Mouse (Mus musculus) megakaryocyte progenitor cell, adult 5-6 weeks (primary cell): Measurements from ENCODE around the gene Pik3r5. TPM values are rescaled to one million over a fixed set of nuclear protein-coding genes. Genes with fewer than 3 reads are reported as not detected.
A peak's percentile ranks its signal among the peaks of the same experiment; 100 is the strongest.

Source experiments
- ATAC-seq: replicated peaks from 2 replicates; pipeline ENCODE4 v1.8.0; 2016; ENCODE audit warnings: mild to moderate bottlenecking, moderate TSS enrichment, inconsistent platforms; ENCODE audit not compliant: poor library complexity
- total RNA-seq, 2 experiments: library from RNA; stranded (forward) in 1 of 2; stranded (reverse) in 1 of 2; fragments of 157-497, 149-512 nt in 1 of 2; fragments of 200-1000 nt in 1 of 2; gene quantifications; 2 replicates each; pipeline versions ENCODE4 v1.2.3 to v1.2.4; 2015 to 2017

Pik3r5 gene
- total RNA-seq, 2 experiments from 2014 or later, result 7.0 to 12.8 TPM

DNA sequence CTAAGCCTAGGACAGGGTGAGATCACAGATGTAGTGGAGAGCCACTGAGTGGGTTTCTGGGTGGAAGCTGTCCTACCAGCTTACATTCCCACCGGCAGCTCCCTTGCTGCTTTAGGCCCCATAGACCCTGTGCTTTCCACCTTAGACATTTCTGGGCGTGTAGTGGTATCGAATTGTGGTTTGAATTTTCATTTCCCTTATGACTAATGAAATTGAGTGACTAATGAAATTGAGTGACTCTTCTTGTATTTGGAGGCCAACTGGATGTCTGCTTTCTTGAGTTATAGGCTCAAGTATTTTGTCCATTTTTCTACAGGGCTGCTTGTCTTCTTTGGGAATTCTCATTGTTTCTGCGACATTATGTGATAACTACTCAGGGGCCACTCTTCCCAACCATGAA is 14.6 kb downstream of the Pik3r5 start:
- ATAC-seq, result no peak

DNA sequence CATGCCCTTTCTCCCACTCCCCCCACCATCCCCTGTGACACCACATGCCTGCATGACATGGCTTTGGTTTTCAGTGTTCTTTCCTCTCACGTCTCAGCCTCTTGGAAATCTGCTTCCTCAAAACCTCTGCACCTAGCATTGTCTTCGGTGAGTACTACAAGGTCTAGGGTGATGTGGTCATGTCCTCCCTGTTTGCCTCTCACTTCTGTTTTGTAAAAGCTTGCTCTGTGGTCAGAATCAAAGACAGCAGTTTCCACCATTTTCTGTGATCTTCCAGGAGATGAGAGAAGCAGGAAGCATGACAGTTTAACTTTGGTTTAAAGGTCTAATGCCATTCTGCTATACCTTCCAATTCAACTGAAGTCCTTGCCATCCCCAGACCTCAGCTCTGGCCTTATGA is 15.3 kb downstream of the Pik3r5 start:
- no peak for ATAC-seq

DNA sequence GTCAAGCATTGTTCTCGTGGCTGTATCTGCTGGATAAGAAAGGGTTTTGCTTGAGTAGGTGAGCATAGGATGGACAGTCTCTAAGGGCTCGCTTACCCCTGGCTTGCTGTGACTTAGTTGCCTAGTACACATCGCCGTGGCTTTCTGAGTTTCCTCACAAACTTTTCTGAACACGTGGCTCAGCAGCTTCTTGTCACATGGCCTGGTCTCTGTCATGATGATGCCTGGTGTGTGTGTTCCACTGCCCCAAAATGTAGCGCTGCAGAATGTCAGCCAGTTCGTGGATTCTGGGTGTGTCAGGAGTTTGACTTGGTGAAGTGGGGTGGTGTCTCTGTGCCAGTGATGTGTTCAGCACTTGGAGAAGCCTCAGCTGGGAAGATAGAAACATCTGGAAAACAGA is 16.4 kb downstream of the Pik3r5 start:
- no peak for ATAC-seq

DNA sequence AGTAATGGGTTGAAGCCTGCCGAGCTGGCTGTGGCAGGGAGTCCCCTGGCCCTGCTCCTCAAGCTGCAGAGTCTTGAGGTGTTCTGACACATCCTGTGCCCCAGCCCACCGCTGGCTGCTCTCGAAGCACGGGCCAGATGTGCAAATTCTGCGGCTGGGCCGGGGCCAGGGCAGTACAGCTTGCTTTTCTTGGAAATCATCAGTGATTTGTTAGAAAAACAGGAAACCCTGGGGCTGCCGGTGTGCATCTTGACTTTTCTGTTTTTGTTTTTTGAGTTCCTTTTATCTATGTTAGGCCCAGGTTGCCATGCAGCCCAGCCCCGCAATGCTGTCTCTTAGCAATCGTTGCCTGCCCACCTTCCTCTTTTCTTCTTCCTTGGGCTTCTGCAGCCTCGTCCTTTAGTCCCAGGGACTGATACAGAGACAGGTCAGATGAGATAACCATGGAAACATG is 19.4 kb downstream of the Pik3r5 start:
- ATAC-seq, result peak; percentile 46; the same call in 1 of the 2 replicates

DNA sequence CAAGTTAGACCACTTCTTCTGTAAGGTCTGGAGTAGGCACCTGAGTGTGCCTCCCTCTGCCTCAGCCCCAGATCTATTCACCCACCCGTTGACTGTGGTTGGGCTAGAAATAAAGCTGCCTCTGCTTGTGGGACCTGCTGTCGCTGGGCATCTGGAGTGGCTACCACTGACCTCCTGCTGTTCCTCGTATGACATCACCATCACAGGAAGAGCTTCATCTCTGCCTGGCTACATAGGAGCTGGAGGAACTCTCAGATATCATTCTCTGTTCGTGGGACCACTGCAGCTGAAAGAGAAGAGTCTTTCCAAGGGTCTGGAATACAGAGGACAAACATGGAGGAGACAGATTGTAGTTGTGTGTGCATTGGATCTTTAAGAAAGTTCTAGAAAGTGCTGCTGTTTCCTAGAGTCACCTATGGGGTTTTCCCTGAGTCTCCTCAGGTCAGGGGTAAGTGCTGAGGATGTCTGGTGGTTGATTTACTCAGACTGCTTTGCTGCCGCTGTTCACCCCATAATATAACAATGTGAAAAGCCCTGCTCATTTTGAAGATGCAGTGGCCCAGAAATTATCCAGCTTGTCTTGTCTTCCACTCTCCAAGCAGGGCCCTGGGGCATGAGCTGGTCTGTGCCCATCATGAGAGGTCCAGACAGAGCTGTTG is 20.0 kb downstream of the Pik3r5 start:
- ATAC-seq, result no peak

DNA sequence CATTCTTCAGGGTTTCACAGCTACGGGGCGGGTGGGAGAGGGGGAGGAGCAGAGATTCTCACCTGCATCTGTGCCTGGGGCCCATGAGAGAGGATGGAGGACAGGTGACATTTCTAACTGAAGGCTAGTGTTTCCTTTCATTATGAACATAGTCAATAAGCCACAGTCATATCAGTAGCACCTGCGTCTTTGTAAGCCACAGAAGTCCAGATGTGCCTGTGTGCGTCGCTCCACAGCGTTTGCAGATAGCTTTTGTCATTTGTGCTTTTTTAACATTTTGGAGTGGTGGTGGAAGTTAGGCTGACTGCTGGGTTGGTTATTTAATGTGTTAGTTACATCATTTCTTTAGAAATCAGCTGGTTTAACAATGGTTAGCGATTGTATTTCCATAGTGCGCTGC is 20.8 kb downstream of the Pik3r5 start:
- ATAC-seq, result no peak

DNA sequence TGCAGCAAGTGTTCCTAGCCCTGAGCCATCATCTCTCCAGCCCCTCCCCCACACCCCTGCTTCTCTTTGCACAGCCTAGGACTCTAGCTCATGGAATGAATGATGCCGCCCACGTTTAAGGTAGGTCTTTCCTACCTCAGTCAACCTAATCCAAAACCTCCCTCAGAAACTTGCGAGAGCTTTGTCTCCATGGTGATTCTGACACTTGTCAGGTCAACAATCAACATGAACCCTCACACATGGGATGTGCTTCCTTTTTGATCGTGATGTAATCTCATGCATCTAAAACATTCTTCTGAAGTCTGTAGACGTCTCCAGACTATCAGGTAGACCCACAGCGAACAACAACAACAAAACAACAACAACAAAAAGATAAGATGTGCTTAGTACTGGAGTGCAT is 21.4 kb downstream of the Pik3r5 start:
- no peak for ATAC-seq

DNA sequence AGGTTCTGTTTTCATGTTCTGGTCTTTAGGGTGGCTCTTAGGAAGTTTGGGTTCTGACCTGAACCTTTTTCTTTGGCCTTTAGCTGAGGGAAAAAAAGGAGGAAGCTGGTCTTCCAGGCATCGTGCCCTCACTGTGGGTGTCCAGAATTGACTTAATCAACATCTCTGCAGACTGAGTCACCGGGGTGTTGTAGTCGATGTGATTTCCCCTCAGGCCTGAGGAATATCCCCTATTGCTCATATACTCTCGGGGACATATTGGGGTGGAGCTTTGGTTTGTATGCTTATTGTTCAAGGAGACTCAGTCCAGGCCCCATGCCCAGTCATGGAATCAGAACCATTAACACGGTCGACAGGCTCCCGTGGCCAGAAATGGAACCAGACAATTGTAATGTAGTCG is 26.2 kb downstream of the Pik3r5 start:
- ATAC-seq, result no peak

DNA sequence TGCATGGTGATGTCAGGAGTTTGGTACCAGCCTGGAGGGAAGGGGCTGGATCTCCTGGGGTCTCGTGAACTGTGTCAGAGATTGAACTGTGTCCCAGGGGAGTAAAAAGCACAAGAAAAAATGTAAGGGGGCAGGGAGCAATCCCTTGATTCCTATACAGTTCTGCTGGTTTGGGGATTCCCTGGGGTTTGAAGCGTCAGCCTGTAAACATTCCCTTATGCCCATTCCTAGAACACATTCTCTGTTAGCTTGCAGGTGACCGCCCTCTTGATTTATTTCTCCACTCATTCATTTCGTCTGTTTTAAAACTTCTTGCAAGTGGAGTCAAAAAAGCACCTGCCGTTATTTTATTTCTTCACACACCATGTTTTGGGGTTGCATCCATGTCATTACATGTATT is 27.1 kb downstream of the Pik3r5 start:
- ATAC-seq, result no peak

DNA sequence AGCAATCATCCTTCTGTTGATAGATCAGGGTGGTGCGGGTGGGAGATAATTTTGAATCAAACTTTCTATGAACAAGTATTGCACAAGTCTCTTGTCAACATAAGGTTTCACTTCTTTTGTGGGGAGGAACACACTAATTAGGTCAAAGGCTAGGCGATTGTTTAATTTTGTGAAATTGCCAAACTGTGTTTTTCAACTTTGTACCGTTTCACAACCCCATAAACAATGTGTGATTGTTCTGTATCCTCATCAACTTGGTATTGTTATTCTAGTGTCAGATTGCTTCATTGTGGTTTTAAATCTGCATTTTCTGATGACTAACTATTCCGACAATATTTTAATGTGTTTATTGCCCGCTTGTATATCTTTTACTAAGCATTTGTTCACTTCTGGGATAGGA is 27.6 kb downstream of the Pik3r5 start:
- ATAC-seq, result no peak

DNA sequence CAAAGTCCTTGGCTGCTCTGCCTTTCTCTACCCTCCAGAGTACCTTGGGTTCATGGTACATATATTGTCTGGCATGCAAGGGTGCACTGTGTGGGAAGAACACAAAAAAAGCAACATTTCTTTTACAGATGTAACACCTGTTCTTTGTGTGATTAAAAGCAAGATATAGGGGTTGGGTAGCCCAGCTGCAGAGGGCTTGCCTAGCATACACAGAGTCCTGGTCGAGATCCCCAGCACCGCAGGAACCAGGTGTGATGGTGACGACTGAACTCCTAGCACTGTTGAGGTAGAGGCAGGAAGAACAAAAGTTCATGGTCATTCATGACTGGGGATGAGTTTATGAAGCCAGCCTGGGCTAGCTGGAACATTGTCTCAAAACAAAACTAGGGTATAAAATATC is 30.8 kb downstream of the Pik3r5 start:
- ATAC-seq, result no peak

DNA sequence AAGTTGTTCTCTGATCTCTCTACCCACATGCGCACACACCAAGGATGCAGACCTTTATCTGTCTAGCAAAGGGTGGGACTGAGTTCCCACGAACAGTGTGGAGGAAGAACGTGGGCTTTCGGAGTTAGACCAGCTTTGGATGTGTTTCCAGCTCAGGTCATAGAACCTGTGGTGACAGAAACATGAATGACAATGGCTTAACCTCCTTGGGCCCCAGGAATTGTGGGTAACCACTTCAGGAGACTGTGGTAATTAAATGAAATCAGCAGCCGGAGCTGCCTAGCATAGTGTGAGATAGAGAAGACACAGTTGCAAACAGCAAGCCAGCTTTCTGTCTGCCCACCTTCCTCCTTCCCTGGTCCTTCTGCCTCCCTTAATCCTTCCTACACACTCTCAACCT is 32.3 kb downstream of the Pik3r5 start:
- no peak for ATAC-seq

DNA sequence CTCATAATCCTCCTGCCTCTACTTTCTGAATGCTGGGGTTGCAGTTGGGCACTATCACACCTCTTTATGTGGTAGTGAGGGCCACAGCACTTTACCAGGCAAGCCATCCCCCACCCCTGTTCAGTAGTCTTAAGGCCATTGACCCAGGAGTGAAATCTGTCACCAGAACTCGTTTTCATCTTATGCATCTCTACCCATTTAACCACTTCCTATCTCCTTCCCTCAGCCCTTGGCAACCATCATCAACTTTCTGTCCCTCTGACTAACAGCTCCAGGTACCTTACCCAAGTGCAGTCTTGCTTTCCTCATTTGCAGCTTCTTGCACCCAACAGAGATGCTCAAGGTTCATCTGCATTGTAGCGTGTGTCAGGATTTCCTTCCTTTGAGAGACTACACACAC is 33.2 kb downstream of the Pik3r5 start:
- ATAC-seq, result no peak

DNA sequence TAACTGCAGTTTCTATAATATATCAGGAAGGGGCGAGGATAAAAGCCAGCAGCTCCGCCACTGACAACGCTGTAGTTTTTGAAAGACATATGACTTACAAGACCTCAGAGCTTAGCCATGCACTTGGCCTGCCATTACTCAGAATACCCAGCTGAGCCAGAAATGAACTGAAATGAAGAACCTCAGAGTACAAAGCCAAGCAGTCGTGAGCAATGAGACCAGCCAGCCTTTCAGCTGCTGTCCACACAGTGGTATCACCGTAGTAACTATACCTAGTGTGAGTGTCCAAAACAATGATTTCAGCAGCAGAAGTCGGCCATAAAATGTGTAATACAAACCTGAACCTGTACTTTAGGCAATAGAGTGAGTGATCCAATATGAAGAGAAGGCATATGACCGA is 35.5 kb downstream of the Pik3r5 start:
- no peak for ATAC-seq

DNA sequence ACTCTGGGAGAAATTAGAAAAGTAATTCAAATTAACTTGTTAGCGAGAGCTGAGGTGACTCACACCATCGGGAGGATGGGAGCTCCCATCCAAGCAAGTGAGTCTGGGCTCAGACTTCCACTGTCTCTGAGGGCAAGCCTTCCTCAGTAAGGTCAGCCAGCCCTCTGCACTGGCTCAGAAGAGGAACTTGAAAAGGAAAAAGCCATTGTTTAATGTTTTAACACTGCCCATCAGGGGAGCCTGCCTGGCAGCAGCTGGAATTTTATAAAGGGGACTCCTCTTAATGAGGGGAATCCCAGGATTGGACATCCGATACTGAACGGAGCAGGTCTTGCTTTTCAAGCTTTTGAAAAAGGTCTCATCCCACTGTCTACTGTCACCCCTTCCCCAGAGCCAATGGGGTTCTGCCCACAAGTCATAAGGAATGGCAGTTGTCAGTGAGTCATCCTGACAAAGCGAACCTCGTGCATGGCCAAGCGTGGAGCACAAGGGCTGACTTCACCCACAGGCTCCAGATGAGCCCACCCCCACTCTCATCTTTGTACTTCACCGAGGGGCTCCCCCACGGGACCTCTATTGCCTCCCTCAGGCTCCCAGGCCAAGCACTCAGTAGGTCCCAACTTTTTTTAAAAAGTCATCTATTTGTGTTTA is 36.2 kb downstream of the Pik3r5 start:
- no peak for ATAC-seq

DNA sequence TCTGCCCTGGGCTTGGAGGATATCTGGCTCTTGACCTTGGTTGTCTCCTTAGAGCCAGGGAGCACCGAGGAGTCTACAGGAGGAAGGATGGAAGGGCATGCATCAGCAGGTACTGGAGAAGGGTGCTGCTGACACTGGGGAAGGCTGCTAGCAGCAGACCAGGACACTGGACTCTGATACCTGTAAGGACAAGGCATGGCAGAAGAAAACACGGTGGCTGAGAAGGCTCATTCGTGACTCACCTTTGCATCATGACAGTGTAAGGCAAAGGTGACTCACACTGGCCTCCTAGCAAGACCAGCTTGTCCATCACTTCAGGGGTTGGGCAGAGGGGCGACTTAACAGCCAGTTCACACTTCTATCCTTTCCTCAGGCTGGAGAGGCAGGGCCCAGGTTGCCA is 37.0 kb downstream of the Pik3r5 start:
- no peak for ATAC-seq

DNA sequence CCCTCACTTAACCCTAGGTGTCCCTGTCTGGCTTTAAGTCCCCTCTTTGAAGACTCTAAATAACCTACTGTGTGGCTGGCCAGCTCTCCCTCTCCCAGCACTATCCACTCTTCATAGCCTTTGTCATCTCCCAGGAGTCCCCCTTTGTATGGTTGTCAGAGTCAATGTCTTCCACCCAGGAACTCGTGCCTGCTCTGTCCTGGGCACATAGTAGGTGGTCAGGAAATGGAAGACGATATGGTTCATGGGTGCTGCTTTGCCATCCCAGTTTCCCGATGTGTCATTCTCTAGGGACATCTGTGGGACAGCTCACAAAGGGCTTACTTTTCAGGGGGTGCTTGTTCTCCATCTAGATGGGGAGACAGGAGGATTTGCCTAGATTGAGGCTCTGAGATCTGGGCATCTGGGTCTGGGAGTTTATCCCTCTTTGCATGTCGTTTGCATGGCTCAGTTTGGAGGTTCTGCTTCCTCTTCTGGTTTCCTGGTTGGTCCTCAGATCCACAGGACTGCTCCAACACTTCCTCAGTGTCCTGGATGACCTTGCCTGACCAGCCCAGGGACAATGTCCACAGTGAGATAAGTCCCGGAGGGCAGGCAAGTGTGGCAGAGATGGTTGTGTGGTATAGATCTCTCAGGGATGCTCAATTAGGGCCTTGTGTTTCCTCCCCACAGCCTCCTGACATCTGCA is 40.4 kb downstream of the Pik3r5 start:
- ATAC-seq, result no peak

DNA sequence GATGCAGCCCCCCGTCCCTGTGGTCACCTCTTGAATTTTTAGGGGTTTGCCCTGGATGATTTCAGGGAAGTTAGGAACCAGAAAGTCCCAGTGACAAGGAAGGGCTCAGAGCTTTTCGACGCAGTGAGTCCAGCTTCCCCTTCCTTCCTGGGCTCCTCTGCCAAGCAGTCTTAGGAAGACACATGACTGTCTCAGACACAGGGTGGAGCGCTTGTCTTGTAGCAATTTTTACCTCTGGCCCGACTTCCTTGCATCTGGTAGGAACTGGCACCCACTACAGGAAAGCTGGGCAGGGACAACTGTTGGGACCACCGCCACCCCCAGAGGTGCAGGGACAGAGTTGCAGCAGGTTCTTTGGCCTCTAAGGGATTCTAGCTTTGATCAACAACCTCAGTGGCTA is 42.7 kb downstream of the Pik3r5 start:
- no peak for ATAC-seq

DNA sequence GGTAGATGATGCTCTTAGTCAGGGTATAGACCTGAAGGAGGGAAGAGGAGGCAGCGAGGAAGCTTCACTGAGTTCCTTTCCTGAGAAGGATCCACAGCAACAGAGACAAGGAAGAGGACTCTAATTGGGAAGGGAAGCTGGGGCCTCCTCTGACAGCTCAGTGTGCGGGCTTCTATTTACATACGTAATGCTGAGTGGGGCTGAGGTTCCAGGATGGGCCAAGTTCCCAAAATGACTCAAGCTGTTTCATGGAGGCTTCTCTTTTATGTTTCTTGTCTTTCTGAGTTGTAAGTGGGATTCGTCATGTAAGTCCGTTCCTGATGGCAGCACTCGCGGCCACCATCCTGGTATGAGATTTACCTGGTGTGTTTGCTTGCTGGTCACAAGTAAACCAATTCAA is 43.8 kb downstream of the Pik3r5 start:
- no peak for ATAC-seq

DNA sequence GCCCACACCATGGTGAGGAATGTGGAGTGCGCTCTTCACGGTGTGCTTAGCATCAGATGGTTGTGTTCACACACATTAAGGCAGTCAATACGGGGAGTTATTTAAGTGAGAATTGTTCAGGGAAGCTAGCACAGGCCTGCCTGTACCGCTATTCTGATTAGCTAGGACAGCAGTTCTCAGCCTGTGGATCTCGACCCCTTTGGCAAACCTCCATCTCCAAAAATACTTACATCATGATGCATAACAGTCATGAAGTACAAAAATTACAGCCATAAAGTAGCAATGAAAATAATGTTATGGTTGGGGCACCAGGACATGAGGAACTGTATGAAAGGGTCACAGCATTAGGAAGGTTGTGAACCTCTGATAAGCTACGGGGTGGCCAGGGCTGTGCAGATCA is 45.7 kb downstream of the Pik3r5 start:
- no peak for ATAC-seq

DNA sequence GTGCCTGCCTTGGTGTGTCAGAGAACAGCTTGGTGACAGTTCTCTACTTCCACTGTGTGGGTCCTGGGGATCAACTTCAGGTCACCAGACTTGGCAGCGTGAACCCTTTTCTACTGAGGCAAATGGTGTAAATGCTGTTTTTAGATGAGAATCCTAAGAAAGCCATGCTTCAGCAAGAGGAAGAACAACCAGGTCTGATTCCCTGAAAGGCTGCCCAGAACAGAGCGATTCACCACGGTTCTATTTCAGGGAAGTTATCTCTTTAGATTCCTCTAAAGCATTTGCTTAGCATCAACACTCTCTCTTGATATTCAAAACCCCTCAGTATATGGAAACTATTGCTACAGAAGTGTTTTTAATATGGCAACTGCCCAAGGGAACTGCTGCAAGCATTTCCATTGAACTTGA is 46.7 kb downstream of the Pik3r5 start:
- ATAC-seq, result no peak

DNA sequence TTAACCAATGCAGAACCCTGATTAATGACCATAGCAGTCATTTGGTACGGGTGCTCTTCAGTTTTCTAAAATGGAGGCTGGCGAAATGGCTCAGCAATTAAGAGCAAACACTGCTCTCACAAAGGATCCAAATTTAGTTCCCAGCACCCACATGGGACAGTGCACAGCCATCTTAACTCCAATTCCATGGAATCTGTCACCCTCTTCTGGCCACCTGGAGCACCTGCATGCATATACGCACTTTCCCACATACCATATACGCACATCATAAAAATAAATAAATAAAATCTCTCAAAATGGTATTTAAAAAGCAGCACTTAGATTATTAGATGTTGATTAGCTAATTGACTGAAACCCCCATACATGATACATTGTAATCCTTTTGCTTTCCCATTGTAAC is 48.7 kb downstream of the Pik3r5 start:
- no peak for ATAC-seq
